Mouse (Mus musculus) embryonic facial prominence, embryonic 14.5 days (tissue): Measurements from ENCODE around the gene Tmeff1. TPM values are rescaled to one million over a fixed set of nuclear protein-coding genes. Genes with fewer than 3 reads are reported as not detected.

Source experiments
- ATAC-seq: fragments of 200-750 bp; cut with Nextera tagmentation; 2 replicates; pipeline ENCODE4 v1.8.0; 2017; ENCODE audit warnings: low read depth, moderate number of reproducible peaks, moderate TSS enrichment
- DNase-seq: peaks from one replicate; pipeline ENCODE4 v3.0.0-alpha.2; 2015; ENCODE audit warnings: low spot score
- H3K27ac ChIP-seq: fragments of 300-500 bp; sonication (generic); replicated peaks from 2 replicates; pipeline ENCODE4 v1.5.1; 2014; ENCODE audit warnings: low read depth, mild to moderate bottlenecking, low read length, moderate library complexity
- H3K27me3 ChIP-seq: fragments of 300-500 bp; sonication (generic); replicated peaks from 2 replicates; pipeline ENCODE4 v1.6.1; 2014; ENCODE audit warnings: low read length; ENCODE audit not compliant: control insufficient read depth, insufficient read depth
- H3K36me3 ChIP-seq: fragments of 300-500 bp; sonication (generic); 2 replicates; pipeline ENCODE4 v1.6.1; 2014; ENCODE audit warnings: low read length, mixed read lengths; ENCODE audit not compliant: control insufficient read depth, insufficient read depth
- H3K4me1 ChIP-seq: fragments of 300-500 bp; sonication (generic); 2 replicates; pipeline ENCODE4 v1.6.1; 2014; ENCODE audit warnings: antibody characterized with exemption, low read length; ENCODE audit not compliant: control insufficient read depth, insufficient read depth
- H3K4me2 ChIP-seq: fragments of 300-500 bp; sonication (generic); 2 replicates; pipeline ENCODE4 v1.6.1; 2014; ENCODE audit warnings: low read depth, mild to moderate bottlenecking, low read length, moderate library complexity, mixed read lengths
- H3K4me3 ChIP-seq: fragments of 300-500 bp; sonication (generic); 2 replicates; pipeline ENCODE4 v1.5.1; 2014; ENCODE audit warnings: low read depth, mild to moderate bottlenecking, low read length
- H3K9ac ChIP-seq: fragments of 300-500 bp; sonication (generic); 2 replicates; pipeline ENCODE4 v1.6.1; 2014; ENCODE audit warnings: low read depth, mild to moderate bottlenecking, low read length, moderate library complexity, mixed read lengths
- H3K9me3 ChIP-seq: fragments of 300-500 bp; sonication (generic); 2 replicates; pipeline ENCODE4 v1.6.1; 2016; ENCODE audit warnings: low read length; ENCODE audit not compliant: control insufficient read depth
- WGBS: fragments of 180-500 bp; shearing (Covaris S2); extraction: QIAGEN DNeasy Blood & Tissue Kit; methylation state at CpG from one replicate; pipeline ENCODE4 v1.1.7; 2014; 5-methylcytosine and 5-hydroxymethylcytosine counted together
- polyA plus RNA-seq: library from polyadenylated mRNA; unstranded; fragments of >200 nt; fragmentation: Nextera tagmentation; extraction: Ambion mirVana; gene quantifications from 2 replicates; pipeline ENCODE4 v1.2.1, GENCODE M21; 2014

The Tmeff1 gene
- polyA plus RNA-seq, 1 experiment from 2014 or later: 61.4 TPM

GRCm38 (mm10) chr4:48663271-48663670, 78.3 kb downstream of the Tmeff1 start, which contains the start of gene Cavin4:
TSS of gene Cavin4 (plus strand) at chr4:48663514.
- ATAC-seq (no peak), DNase-seq (no peak)
- 82% methylated on average over 10 of the region's 10 CpGs for WGBS
- Histone ChIP-seq H3K27me3 (no peaks in the 10 kb centered on the region), H3K4me2 (no peak within 1 kb of the TSS), H3K4me1 (0 out of 2 replicates have a peak, but pooled peaks cover 5% of the 10 kb centered on the region), H3K9me3 (no peaks in the 10 kb centered on the region), H3K4me3 (no peak within 1 kb of the TSS), H3K9ac (no peak within 1 kb of the TSS), H3K36me3 (peaks cover 52% of the 10 kb centered on the region), H3K27ac (no peak within 1 kb of the TSS)

DNA sequence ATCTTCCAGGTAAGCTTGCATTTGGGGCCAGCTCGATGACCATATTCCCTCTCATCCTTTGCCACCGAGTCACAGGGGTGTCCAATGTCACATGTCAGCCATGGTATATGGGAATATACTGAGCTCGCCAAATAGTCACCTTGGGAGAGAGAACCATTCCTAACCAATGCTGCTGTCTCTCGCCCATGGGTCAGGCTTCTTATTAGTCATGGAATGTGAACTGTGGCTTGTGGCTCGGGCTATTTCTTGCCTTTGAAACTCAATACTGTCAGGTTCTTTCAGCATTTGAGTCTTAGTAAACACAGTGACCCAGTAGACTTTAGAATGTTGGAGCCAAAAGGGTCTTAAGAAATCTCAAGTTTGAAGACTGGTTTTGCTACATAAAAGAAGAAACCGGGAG, 79.0 kb downstream of the Tmeff1 start:
- Histone ChIP-seq H3K4me2 (no peak overlapping the region), H3K9ac (no peak overlapping the region), H3K36me3 (peaks cover 45% of the 10 kb centered on the region), H3K27me3 (no peaks in the 10 kb centered on the region), H3K4me1 (0 out of 2 replicates have a peak, but pooled peaks cover 5% of the 10 kb centered on the region), H3K27ac (no peak overlapping the region), H3K9me3 (no peaks in the 10 kb centered on the region), H3K4me3 (no peak overlapping the region)
- 84% methylated on average over 6 of the region's 6 CpGs for WGBS
- no peak for ATAC-seq
- no peak for DNase-seq

GRCm38 (mm10) chr4:48667279-48667678, 82.3 kb downstream of the Tmeff1 start:
- DNase-seq: no peak
- Histone ChIP-seq H3K27ac (no peak overlapping the region), H3K4me1 (no peaks in the 10 kb centered on the region), H3K27me3 (no peaks in the 10 kb centered on the region), H3K9ac (no peak overlapping the region), H3K9me3 (no peaks in the 10 kb centered on the region), H3K4me2 (no peak overlapping the region), H3K36me3 (peaks cover 22% of the 10 kb centered on the region), H3K4me3 (no peak overlapping the region)
- 79% methylated on average over 6 of the region's 6 CpGs for WGBS
- ATAC-seq: no peak

GRCm38 (mm10) chr4:48672915-48673314, 87.9 kb downstream of the Tmeff1 start:
- no peaks in the 10 kb centered on the region for H3K4me1 ChIP-seq
- no peak overlapping the region for H3K9ac ChIP-seq
- no peak overlapping the region for H3K4me3 ChIP-seq
- no peak overlapping the region for H3K4me2 ChIP-seq
- WGBS: 79% methylated on average over 5 of the region's 5 CpGs
- H3K36me3 ChIP-seq: peaks cover 33% of the 10 kb centered on the region
- ATAC-seq: no peak
- no peaks in the 10 kb centered on the region for H3K9me3 ChIP-seq
- no peak overlapping the region for H3K27ac ChIP-seq
- H3K27me3 ChIP-seq: no peaks in the 10 kb centered on the region
- no peak for DNase-seq

- WGBS: 89% methylated on average over 7 of the region's 7 CpGs
- ATAC-seq (no peak), DNase-seq (no peak)
- no peaks in the 10 kb centered on the region for H3K4me1 ChIP-seq
- no peaks in the 10 kb centered on the region for H3K27me3 ChIP-seq
- H3K4me2 ChIP-seq: no peak overlapping the region
- H3K27ac ChIP-seq: no peak overlapping the region
- no peak overlapping the region for H3K9ac ChIP-seq
- H3K9me3 ChIP-seq: no peaks in the 10 kb centered on the region
- H3K36me3 ChIP-seq: peaks cover 33% of the 10 kb centered on the region
- H3K4me3 ChIP-seq: no peak overlapping the region
Measured at GRCm38 (mm10) chr4:48674412-48674811, 89.4 kb downstream of the Tmeff1 start.

DNA sequence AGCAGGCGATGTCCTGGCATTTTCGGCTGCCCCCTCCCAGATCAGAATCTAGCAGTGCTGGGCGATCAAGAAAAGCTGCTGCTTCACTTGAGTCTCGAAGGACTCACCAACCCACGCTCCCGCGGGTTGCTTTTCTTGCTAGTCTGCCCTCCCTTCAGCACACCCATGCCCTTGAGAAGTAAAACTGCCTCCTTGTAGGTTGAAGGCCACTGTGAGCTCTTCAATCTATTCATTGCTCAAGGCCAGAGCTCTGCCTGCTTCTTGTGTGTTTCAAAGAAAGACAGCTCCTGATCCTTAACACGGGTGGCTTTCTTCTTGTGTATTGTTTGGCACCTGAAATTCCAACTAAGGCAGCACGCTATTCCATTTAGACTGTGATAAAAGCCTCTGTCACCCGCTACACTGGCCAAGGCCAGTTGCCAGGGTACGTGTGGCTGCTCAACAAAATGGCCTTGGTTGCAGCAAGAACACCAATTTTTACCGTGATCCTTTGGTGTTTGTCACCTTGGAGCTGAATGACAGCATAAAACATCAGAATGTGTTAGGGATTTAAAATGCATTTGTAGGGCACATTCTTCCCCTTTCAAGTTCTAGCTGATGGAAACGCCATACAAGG, 91.7 kb downstream of the Tmeff1 start:
- no peak overlapping the region for H3K4me3 ChIP-seq
- no peak for ATAC-seq
- 92% methylated on average over 13 of the region's 13 CpGs for WGBS

DNA sequence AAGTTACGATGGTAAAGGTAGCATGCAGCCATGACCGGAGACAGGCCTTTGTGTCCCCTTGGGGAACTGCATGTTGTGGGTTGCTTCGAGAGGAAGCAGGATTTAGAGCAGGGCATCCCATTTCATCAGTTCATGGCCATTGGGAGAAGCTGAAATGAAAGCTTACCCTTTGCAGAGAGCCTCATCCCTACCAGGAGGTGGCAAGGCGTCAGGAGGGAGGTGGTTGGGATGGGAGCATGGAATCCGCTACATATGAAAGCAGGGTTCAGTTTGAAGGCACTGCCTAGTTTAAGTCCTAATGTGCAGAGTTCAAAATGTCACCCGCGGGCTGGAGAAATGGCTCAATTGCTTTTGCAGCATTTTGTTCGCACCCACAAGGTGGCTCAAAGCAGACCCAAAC, 92.3 kb downstream of the Tmeff1 start:
- Histone ChIP-seq H3K9me3 (no peaks in the 10 kb centered on the region), H3K27me3 (no peaks in the 10 kb centered on the region), H3K4me1 (0 out of 2 replicates have a peak, but pooled peaks cover 4% of the 10 kb centered on the region), H3K4me3 (no peak overlapping the region), H3K4me2 (no peak overlapping the region), H3K36me3 (peaks cover 25% of the 10 kb centered on the region), H3K27ac (no peak overlapping the region), H3K9ac (no peak overlapping the region)
- ATAC-seq (no peak), DNase-seq (no peak)
- 95% methylated on average over 8 of the region's 8 CpGs for WGBS

More for the DNA sequence above, 91.7 kb downstream of the Tmeff1 start:
- no peak overlapping the region for H3K27ac ChIP-seq
- H3K4me1 ChIP-seq: 0 out of 2 replicates have a peak, but pooled peaks cover 4% of the 10 kb centered on the region
- peaks cover 30% of the 10 kb centered on the region for H3K36me3 ChIP-seq
- no peaks in the 10 kb centered on the region for H3K9me3 ChIP-seq
- no peak for DNase-seq
- no peak overlapping the region for H3K4me2 ChIP-seq
- no peak overlapping the region for H3K9ac ChIP-seq
- H3K27me3 ChIP-seq: no peaks in the 10 kb centered on the region

- Histone ChIP-seq H3K4me2 (no peak overlapping the region), H3K4me3 (no peak overlapping the region), H3K27ac (no peak overlapping the region), H3K36me3 (peaks cover 20% of the 10 kb centered on the region), H3K27me3 (no peaks in the 10 kb centered on the region), H3K9me3 (no peaks in the 10 kb centered on the region), H3K4me1 (0 out of 2 replicates have a peak, but pooled peaks cover 4% of the 10 kb centered on the region), H3K9ac (no peak overlapping the region)
- ATAC-seq (no peak), DNase-seq (no peak)
- WGBS: 60% methylated on average over 2 of the region's 2 CpGs
Measured at GRCm38 (mm10) chr4:48677812-48678211, 92.8 kb downstream of the Tmeff1 start.

DNA sequence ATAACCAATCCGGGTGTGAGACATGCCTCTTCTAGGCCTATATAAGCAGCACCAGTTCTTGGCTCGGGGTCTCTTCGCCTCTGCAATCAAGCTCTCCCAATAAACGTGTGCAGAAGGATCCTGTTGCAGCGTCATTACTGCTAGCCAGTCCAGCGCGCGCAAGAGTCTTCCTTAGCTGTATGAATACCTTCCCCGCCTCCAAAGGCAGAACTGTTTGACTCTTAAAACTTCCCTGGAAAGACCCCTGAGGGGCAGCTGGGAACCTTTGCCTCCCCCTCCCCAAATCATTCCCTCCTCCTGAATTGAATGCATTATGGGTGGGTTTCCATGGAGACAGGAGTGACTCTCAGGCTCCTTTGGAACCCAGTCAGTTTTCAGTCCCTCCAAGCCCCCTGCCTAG, 93.8 kb downstream of the Tmeff1 start:
- WGBS: 91% methylated on average over 9 of the region's 9 CpGs
- H3K36me3 ChIP-seq: peaks cover 11% of the 10 kb centered on the region; the same call in 1 of the 2 replicates
- DNase-seq: no peak

More for the DNA sequence above, 93.8 kb downstream of the Tmeff1 start:
- no peak for ATAC-seq
- H3K27me3 ChIP-seq: no peaks in the 10 kb centered on the region
- H3K4me3 ChIP-seq: no peak overlapping the region
- no peak overlapping the region for H3K27ac ChIP-seq
- no peak overlapping the region for H3K4me2 ChIP-seq
- no peaks in the 10 kb centered on the region for H3K9me3 ChIP-seq
- 0 out of 2 replicates have a peak, but pooled peaks cover 4% of the 10 kb centered on the region for H3K4me1 ChIP-seq
- H3K9ac ChIP-seq: no peak overlapping the region
